Mouse (Mus musculus) CD8-positive naive resting alpha-beta T cell, adult 57 days (primary cell): ENCODE data around the gene Mrc1. TPM values are rescaled to one million over a fixed set of nuclear protein-coding genes. Genes with fewer than 3 reads are reported as not detected.

Experiments used
- total RNA-seq: library from RNA; stranded (reverse); gene quantifications from one replicate; pipeline ENCODE4 v1.2.4, GENCODE M21; 2023

Mrc1 gene
- 2.1 TPM for total RNA-seq

DNA sequence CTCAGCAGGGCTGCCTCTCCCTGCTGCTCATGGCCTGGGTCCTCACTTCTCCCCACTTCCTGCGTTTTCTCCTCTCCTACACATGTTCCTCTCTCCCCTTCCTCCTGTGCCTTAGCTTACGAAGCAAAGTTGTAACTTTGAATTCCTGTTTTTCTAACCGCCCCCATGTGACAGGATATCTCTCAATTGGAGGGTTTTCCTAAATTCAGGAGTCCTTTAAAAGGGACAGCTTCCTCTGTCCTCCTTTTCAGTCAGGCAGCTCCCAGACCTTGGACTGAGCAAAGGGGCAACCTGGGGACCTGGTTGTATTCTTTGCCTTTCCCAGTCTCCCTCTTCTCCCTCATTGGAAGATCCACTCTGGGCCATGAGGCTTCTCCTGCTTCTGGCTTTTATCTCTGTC is at the start of gene Mrc1:
Mrc1 (plus strand) TSS at position 244 of the 400 bp plus-strand sequence.

Other genes with a start within 250 kb of the Mrc1 start
- gene Hacd1, start 173.3 kb upstream of the Mrc1 start, total RNA-seq: not detected
- gene Stam, start 155.3 kb upstream of the Mrc1 start, total RNA-seq: 42.5 TPM
- gene Tmem236, start 54.9 kb upstream of the Mrc1 start, total RNA-seq: not detected
- not detected for gene Slc39a12, start 158.9 kb downstream of the Mrc1 start, total RNA-seq